Mouse (Mus musculus) left cerebral cortex, adult 2 months (tissue): ENCODE results near the gene D430041D05Rik. TPM values are rescaled to one million over a fixed set of nuclear protein-coding genes. Genes with fewer than 3 reads are reported as not detected.
A peak's percentile ranks its signal among the peaks of the same experiment; 100 is the strongest.

ENCODE experiments used
- DNase-seq, 2 experiments: peaks; one replicate each; pipeline ENCODE4 v3.0.0; 2021 to 2022; ENCODE audit warnings: low spot score in 2 of 2, mixed read lengths in 1 of 2; ENCODE audit errors: extremely low spot score in 1 of 2
- H3K27ac ChIP-seq: fragments of 200-600 bp; 2 replicates; pipeline ENCODE4 v1.8.1; 2022
- H3K4me3 ChIP-seq: fragments of 200-600 bp; 2 replicates; pipeline ENCODE4 v1.8.1; 2022
- CTCF ChIP-seq: fragments of 200-600 bp; IDR thresholded peaks from 2 replicates; pipeline ENCODE4 v1.8.1; 2022; ENCODE audit warnings: antibody characterized with exemption, mild to moderate bottlenecking, moderate library complexity
- intact Hi-C: fragments of 180-260 bp; cut with DNase I; formaldehyde crosslinking; loops from one replicate; pipeline ENCODE4 v1.15.1; 2025
- total RNA-seq, 2 experiments: library from RNA; stranded (reverse); gene quantifications; 2 replicates each; pipeline ENCODE4 v1.2.3; 2021

The D430041D05Rik gene
- total RNA-seq, 2 experiments from 2014 or later: 121 to 123 TPM

GRCm38 (mm10) chr2:104205623-104206022, 205.2 kb downstream of the D430041D05Rik start:
- peak in 1 of 2 experiments; percentile 33 for DNase-seq
- no peak overlapping the region for H3K4me3 ChIP-seq
- peak overlapping the region; percentile 59; the same call in 1 of the 2 replicates for H3K27ac ChIP-seq
- intact Hi-C loops: no loop called here
- no peak for TF ChIP-seq CTCF

DNA sequence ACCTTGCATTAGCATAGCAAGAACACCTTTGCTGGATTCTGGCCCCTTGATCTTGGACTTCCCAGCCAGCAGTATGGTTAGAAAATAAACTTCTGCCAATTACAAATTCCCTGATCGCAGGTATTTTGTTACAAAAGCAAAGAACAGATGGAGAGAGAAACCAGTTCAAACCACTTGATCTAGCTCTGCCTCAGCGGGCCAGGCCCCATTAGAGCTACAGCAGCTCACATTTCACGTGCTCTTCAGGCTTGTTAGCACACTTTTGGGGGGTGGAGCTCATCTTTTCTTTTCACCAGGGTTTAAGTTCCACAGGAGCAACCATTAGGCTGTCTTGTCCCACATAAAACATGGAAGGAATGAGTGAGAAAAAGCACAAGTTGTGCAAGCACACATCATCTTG, 210.6 kb downstream of the D430041D05Rik start:
- Histone ChIP-seq H3K4me3 (no peak overlapping the region), H3K27ac (no peak overlapping the region)
- no peak for DNase-seq
- intact Hi-C loops: no loop called here
- no peak for TF ChIP-seq CTCF

DNA sequence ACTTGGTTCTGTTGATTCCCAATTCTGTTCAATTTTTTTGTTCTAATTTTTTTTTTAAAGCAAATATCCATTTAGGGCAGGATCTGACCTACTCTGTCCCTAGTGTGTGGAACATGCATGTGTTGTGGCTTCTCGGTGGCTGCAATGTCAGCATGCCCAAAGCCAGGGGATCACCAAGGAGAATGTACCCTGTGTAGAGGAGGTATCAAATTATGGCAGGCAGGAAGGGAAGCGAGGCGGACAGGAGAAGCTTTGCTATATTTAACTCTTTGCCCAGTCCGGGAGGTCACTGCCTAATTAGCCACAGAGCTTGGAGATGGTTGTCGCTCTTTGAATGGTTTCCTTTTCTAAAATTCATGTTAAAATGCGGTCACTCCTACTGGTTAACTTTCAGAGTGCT, 212.6 kb downstream of the D430041D05Rik start:
- no peak for TF ChIP-seq CTCF
- Histone ChIP-seq H3K4me3 (no peak overlapping the region), H3K27ac (no peak overlapping the region)
- intact Hi-C loops: no loop called here
- no peak for DNase-seq

DNA sequence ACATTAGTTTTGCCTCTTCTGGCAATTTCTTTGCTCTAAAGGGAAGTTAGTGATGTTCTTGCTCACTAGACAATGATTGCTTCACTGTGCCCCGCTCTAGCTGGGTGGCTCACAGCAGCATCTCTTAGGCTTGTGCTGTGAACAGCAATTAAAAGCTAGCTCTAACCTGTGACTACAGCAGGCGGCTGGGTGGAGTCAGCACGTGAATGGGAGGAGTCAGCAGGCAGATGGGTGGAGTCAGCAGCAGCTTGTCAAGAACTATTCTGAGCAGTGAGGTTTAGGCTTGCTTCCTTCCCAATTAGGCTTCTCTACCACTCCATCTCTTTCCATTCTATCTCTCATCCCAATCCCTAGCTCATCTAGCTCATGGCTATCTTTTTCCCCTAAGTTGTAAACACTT, 213.5 kb downstream of the D430041D05Rik start:
- intact Hi-C loops: no loop called here
- no peak for DNase-seq
- Histone ChIP-seq H3K27ac (no peak overlapping the region), H3K4me3 (no peak overlapping the region)
- TF ChIP-seq CTCF: no peak

DNA sequence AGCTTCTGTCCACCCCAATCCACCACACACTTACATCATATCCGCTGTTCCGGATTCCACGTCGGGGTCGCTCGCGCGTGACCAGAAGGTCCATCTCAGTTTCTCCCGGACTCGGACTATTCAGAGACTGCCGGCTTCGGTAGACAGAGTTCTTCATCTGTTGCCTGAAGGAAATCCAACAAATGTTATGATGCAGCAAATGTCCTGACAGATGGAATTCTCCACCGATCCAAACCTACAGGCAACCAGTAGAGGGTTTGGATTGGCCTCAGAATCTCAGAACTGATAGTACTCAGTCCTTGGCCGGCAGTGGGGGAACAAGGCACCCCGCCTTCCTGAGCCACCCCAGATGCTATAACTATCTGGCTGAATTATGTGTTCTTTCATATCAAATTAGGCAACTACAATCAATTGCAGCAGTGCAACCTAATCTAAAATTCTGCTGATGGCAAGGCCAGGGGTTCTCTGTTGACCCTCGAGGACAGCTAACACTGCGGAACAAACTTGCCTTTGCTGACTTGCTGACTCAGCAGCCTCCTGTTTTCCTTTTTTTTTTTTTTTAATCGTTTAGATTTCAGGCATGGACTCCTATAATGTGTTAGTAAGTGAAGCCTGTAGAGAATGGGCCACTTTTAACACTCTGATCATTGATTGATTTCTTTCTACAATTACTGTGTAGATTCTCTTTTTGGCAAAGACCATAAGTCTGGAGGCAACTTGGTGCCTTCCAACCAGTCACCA, 218.2 kb downstream of the D430041D05Rik start:
- no peak for TF ChIP-seq CTCF
- Histone ChIP-seq H3K4me3 (no peak overlapping the region), H3K27ac (no peak overlapping the region; the same call in 1 of the 2 replicates)
- no peak for DNase-seq
- intact Hi-C loops: no loop called here

DNA sequence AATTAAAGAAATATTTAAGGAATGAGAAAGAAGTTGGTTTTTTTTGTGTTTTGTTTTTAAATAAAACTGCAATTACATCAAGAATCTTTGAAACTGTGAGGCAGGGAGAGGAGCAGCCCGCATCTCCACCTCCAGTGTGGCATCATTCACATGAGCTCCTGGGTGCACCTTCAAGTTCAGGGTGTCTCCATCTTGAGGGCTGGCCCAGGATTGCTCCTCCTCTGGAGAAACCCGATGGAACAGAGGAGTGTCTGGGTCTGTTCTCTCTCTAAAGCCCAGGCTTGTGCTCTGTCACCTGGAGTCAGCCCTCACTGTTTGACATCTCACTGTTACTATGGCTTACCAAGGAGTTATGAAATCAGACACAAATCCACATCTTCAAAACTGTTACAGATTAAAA, 219.1 kb downstream of the D430041D05Rik start:
- H3K4me3 ChIP-seq: no peak overlapping the region
- DNase-seq: no peak
- no peak overlapping the region for H3K27ac ChIP-seq
- TF ChIP-seq CTCF: no peak
- intact Hi-C loops: no loop called here

- intact Hi-C loops: no loop called here
- Histone ChIP-seq H3K27ac (peak overlapping the region; percentile 50), H3K4me3 (no peak overlapping the region)
- TF ChIP-seq CTCF: no peak
- no peak for DNase-seq
Measured at GRCm38 (mm10) chr2:104188859-104189258, 222.0 kb downstream of the D430041D05Rik start.

DNA sequence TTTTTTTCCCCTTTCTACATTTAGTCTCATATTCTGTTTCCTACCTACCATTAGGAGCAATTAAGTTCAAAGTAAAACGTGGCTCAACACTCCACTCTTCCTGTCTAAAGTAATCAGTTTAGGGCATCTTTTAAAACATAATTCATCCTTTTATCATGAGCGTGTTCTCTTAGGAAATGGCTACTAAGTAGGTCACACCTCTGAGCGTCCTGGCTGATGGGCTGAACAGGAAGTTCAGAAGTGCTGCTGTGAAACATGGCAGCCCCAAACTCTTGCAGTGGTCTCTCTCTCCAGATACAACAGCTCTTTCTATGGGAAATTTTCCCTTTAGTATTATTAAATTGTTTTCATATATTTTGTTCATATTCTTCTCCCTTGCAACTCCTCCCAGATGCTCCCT, 223.7 kb downstream of the D430041D05Rik start:
- Histone ChIP-seq H3K27ac (no peak overlapping the region), H3K4me3 (no peak overlapping the region)
- DNase-seq: no peak
- TF ChIP-seq CTCF: no peak
- intact Hi-C loops: no loop called here

- intact Hi-C loops: no loop called here
- DNase-seq: no peak
- Histone ChIP-seq H3K4me3 (no peak overlapping the region), H3K27ac (peak overlapping the region; percentile 50; the same call in 1 of the 2 replicates)
- TF ChIP-seq CTCF: no peak
Measured at GRCm38 (mm10) chr2:104185616-104186015, 225.2 kb downstream of the D430041D05Rik start.

DNA sequence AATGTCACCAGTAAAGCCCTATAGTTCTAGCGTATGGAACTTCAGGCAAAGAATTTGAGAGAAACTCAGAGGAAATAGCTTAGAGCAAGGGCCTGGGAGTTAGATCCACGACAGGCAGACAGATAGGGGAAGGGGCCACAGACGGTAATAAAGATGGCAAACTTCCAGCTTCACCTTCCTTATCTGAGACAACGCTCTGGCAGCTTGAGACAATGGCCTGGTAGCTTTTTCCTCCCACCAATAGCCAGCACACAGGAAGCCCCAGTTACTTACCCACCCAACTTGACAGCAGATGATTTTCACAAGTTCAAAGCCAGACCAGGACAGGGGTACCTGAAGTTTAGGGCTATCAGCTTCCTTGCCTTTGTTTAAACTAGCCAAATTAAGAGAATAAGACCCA, 226.5 kb downstream of the D430041D05Rik start:
- TF ChIP-seq CTCF: no peak
- H3K27ac ChIP-seq: no peak overlapping the region
- no peak for DNase-seq
- intact Hi-C loops: no loop called here
- H3K4me3 ChIP-seq: no peak overlapping the region

DNA sequence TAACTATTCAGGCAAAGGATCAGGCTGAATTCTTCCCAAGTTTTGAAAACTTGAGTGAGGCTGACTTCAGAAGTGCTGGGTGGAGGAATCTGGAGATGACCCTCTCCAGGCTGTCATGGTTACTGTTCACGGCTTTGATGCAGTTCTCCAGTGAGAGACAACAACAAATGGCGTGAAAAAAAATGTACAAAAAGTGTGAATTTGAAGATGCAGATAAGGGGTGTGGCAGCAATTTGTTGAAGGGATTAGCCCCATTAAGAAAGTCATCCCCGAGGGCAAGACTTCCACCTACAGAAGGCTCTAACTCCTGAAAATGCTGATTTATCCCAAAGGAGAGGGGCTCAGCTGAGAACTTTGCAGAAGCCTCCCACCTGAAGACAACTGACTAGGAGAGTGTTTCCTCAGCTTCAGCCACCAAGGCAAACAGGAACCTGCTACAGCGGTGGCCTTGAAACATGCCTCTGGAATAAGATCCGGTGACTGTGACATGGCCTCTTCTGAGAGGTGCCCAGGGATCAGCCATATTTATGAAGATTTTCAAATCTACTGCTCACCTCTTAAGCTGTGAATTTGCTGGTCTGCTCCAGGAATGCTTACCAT, 227.5 kb downstream of the D430041D05Rik start:
- Histone ChIP-seq H3K27ac (no peak overlapping the region), H3K4me3 (no peak overlapping the region)
- no peak for DNase-seq
- TF ChIP-seq CTCF: no peak
- intact Hi-C loops: no loop called here

DNA sequence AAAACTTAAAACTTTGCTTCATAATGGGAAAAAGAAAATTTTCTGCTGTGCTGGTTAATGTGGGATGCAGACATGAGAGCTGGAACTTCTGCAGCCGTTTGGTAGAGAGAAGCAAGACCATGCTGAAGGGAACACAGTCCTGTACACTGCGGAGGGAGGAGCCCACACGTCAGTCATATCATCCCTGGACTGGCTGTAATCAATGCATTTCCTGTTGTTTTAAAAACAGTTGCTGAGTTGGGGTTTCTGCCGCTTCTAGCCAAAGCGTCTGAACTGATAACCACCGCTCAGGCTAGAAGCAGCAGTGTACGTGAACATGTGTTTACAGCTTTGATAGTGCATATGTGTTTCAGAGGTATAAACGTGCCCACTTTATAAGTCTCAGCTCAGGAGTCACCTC, 231.2 kb downstream of the D430041D05Rik start:
- TF ChIP-seq CTCF: no peak
- peak overlapping the region; percentile 85 for H3K27ac ChIP-seq
- intact Hi-C loops: loop anchor here (5.0 kb wide), 1 partner anchor 153 kb away; no protein-coding TSS in a partner anchor
- no peak overlapping the region for H3K4me3 ChIP-seq
- DNase-seq: no peak

DNA sequence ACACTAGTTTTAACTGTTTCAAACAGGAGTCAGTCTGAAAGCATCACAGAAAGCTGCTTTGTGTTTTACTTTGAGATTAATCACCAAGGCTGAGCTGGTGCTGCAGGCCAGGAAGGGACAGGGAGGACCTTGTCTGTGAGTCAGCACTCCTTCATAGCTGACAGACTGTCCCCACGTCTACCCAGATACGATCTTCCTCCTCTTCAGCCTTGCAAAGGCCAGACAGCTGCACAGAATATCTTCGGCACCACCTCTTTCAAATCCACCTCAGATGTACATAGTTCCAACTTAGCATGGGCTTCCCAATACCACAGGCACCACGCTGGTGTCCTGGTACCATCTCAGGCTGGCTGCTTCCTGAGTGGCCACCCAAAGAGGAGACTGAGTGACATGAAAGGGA, 232.6 kb downstream of the D430041D05Rik start:
- peak overlapping the region; percentile 85 for H3K27ac ChIP-seq
- TF ChIP-seq CTCF: no peak
- H3K4me3 ChIP-seq: no peak overlapping the region
- DNase-seq: no peak
- intact Hi-C loops: loop anchor here (5.0 kb wide), 1 partner anchor 154 kb away; no protein-coding TSS in a partner anchor
